Comparison of ENCODE assay signal across 13 mouse cellular contexts in genomic region chr3:137818713-137819112, GRCm38 (mm10). TPM values are rescaled to one million over a fixed set of nuclear protein-coding genes. Genes with fewer than 3 reads are reported as not detected.
DNase-seq lines count a peak whose midpoint lies in the region; ATAC-seq lines count a peak whose summit lies in the region.
"Had no signal": no experiment of that assay in that cellular context is flagged by ENCODE, and none has a peak within 500 bp of the region (broad histone marks: within the 10 kb centered on the region; RNA-seq: fewer than 3 reads in every experiment).

No protein-coding gene starts in this region.

- no peaks in the 10 kb centered on the region for H3K4me1 ChIP-seq in kidney, embryonic 14.5 days (ENCODE audit: control insufficient read depth, insufficient read depth, low read length)
- H3K4me1 ChIP-seq: heart, embryonic 12.5 days had no signal

- H3K9me3 ChIP-seq in kidney, embryonic 14.5 days (ENCODE audit: control insufficient read depth, low read length), result no peaks in the 10 kb centered on the region
- H3K9me3 ChIP-seq: heart, embryonic 12.5 days had no signal

- no peaks in the 10 kb centered on the region for H3K36me3 ChIP-seq in kidney, embryonic 14.5 days (ENCODE audit: control insufficient read depth, insufficient read depth, low read length)
- H3K36me3 ChIP-seq: heart, embryonic 12.5 days had no signal

- no peaks in the 10 kb centered on the region for H3K27me3 ChIP-seq in kidney, embryonic 14.5 days (ENCODE audit: control insufficient read depth, insufficient read depth, low read length)
- H3K27me3 ChIP-seq: heart, embryonic 12.5 days had no signal

- H3K9ac ChIP-seq in kidney, embryonic 14.5 days (ENCODE audit: low read depth, low read length), result no peak overlapping the region
- H3K9ac ChIP-seq: heart, embryonic 12.5 days had no signal

- H3K4me3 ChIP-seq in kidney, embryonic 14.5 days (ENCODE audit: low read length), result no peak overlapping the region
- H3K4me3 ChIP-seq: heart, embryonic 12.5 days had no signal

- ATAC-seq in kidney, embryonic 14.5 days (ENCODE audit: low FRiP score, low TSS enrichment), result no peak
- no peak for ATAC-seq in erythroblast, adult 5-6 weeks (replicated peaks; ENCODE audit: low FRiP score, poor library complexity, severe bottlenecking)
- ATAC-seq in monocyte, adult 5-6 weeks (replicated peaks; ENCODE audit: insufficient number of reproducible peaks, low FRiP score, low TSS enrichment, poor library complexity, severe bottlenecking), result no peak
- ATAC-seq: inflammation-experienced regulatory T-cells, adult 6 months had no signal

- 21% methylated on average over 4 of the region's 4 CpGs for WGBS in kidney, embryonic 14.5 days

- peak; percentile 10 to 13 for DNase-seq in cerebellum, postnatal 14 days
- DNase-seq in cerebellum, postnatal 4 days (ENCODE audit: low spot score in 2 of 2), result no peak
- DNase-seq in kidney, adult 9 months, result peak; percentile 17
- DNase-seq in 3T3-L1 (ENCODE audit: low read depth, low spot score), result peak; percentile 55
- peak; percentile 31 for DNase-seq in brain, adult 2 months (ENCODE audit: low read depth, low spot score)
- DNase-seq: liver; lung, postnatal 14 days; thymus, adult 18-20 months had no signal

- H3K4me2 ChIP-seq in kidney, embryonic 14.5 days (replicated peaks; ENCODE audit: low read depth, low read length), result no peak overlapping the region
- H3K4me2 ChIP-seq: heart, embryonic 12.5 days had no signal

- no peak overlapping the region for H3K27ac ChIP-seq in kidney, embryonic 14.5 days (ENCODE audit: low read depth, low read length)

RNA-seq across cellular contexts. Expression of gene H2afz, which starts 45.6 kb away (rescaled TPM):
- 2,687 and 3,357 TPM in 2 replicates for polyA plus RNA-seq in kidney, embryonic 14.5 days (2014; fragmentation: Nextera tagmentation; extraction: Ambion mirVana)
- 505 TPM in 2 replicates for total RNA-seq in erythroblast, adult 5-6 weeks (2015; ENCODE audit: low replicate concordance)
- 376 and 479 TPM in 2 replicates for total RNA-seq in erythroblast, adult 5-6 weeks (2017; ENCODE audit: low replicate concordance)
- total RNA-seq in monocyte, adult 5-6 weeks (2017), result 654 to 930 TPM (median 732 TPM) in 3 replicates

RNA-seq across cellular contexts. Expression of gene Dnajb14, which starts 48.8 kb away (rescaled TPM):
- polyA plus RNA-seq in kidney, embryonic 14.5 days (2014; fragmentation: Nextera tagmentation; extraction: Ambion mirVana), result 12.2 and 12.3 TPM in 2 replicates
- total RNA-seq in erythroblast, adult 5-6 weeks (2015; ENCODE audit: low replicate concordance), result 3.7 and 7.5 TPM in 2 replicates
- 3.5 and 3.7 TPM in 2 replicates for total RNA-seq in erythroblast, adult 5-6 weeks (2017; ENCODE audit: low replicate concordance)
- 14.1 to 21.8 TPM (median 15.1 TPM) in 3 replicates for total RNA-seq in monocyte, adult 5-6 weeks (2017)

Comparison
In these comparisons a context has a peak if more than half of its experiments do, and no peak if none do; other contexts are left out.
1. DNase-seq: peak in cerebellum, postnatal 14 days (2 of 2), kidney, adult 9 months (single experiment), 3T3-L1 (single experiment) and brain, adult 2 months (single experiment); none in cerebellum, postnatal 4 days (0 of 2).